Mouse (Mus musculus) heart, embryonic 14.5 days (tissue): ENCODE data around the gene Ddi2. TPM values are rescaled to one million over a fixed set of nuclear protein-coding genes. Genes with fewer than 3 reads are reported as not detected.
A peak's percentile ranks its signal among the peaks of the same experiment; 100 is the strongest.

Experiments used
- ATAC-seq: fragments of 200-750 bp; cut with Nextera tagmentation; 2 replicates; pipeline ENCODE4 v1.8.0; 2017; ENCODE audit warnings: low read depth, moderate TSS enrichment; ENCODE audit not compliant: insufficient number of reproducible peaks, insufficient read depth, low FRiP score
- H3K27ac ChIP-seq, 2 experiments: fragments of 200-500 bp in 1 of 2; fragments of 300-500 bp in 1 of 2; sonication (generic) in 1 of 2; replicated peaks in 1 of 2; 2 replicates each; pipeline ENCODE4 v1.5.1; 2012 to 2014; ENCODE audit warnings: low read depth in 2 of 2, low read length in 2 of 2, control low read depth in 1 of 2, mild to moderate bottlenecking in 1 of 2, mixed read lengths in 1 of 2; ENCODE audit not compliant: control insufficient read depth in 1 of 2, insufficient read depth in 1 of 2
- H3K27me3 ChIP-seq: fragments of 300-500 bp; sonication (generic); 2 replicates; pipeline ENCODE4 v1.6.1; 2014; ENCODE audit warnings: mild to moderate bottlenecking, low read length, control low read depth; ENCODE audit not compliant: control insufficient read depth, insufficient read depth
- H3K36me3 ChIP-seq: fragments of 300-500 bp; sonication (generic); 2 replicates; pipeline ENCODE4 v1.6.1; 2014; ENCODE audit warnings: mild to moderate bottlenecking, control low read depth, low read length, mixed read lengths; ENCODE audit not compliant: control insufficient read depth, insufficient read depth
- H3K4me1 ChIP-seq, 2 experiments: fragments of 200-500 bp in 1 of 2; fragments of 300-500 bp in 1 of 2; sonication (generic) in 1 of 2; 2 replicates each; pipeline ENCODE4 v1.6.1; 2012 to 2014; ENCODE audit warnings: low read length in 2 of 2, control low read depth in 1 of 2, mixed read lengths in 1 of 2; ENCODE audit not compliant: control insufficient read depth in 2 of 2, insufficient read depth in 2 of 2
- H3K4me2 ChIP-seq: fragments of 300-500 bp; sonication (generic); 2 replicates; pipeline ENCODE4 v1.6.1; 2014; ENCODE audit warnings: mild to moderate bottlenecking, low read length
- H3K4me3 ChIP-seq, 2 experiments: fragments of 200-500 bp in 1 of 2; fragments of 300-500 bp in 1 of 2; sonication (generic) in 1 of 2; 2 replicates each; pipeline ENCODE4 v1.5.1; 2012 to 2014; ENCODE audit warnings: low read length in 2 of 2, mild to moderate bottlenecking in 2 of 2, control low read depth in 1 of 2, low read depth in 1 of 2, moderate library complexity in 1 of 2; ENCODE audit not compliant: control insufficient read depth in 1 of 2, insufficient read depth in 1 of 2
- H3K9ac ChIP-seq: fragments of 300-500 bp; sonication (generic); 2 replicates; pipeline ENCODE4 v1.6.1; 2014; ENCODE audit warnings: mild to moderate bottlenecking, low read length
- H3K9me3 ChIP-seq: fragments of 300-500 bp; sonication (generic); 2 replicates; pipeline ENCODE4 v1.6.1; 2016; ENCODE audit warnings: low read length, control low read depth; ENCODE audit not compliant: control insufficient read depth
- WGBS: fragments of 180-500 bp; shearing (Covaris S2); extraction: QIAGEN DNeasy Blood & Tissue Kit; methylation state at CpG from one replicate; pipeline ENCODE4 v1.1.7; 2014; 5-methylcytosine and 5-hydroxymethylcytosine counted together
- polyA plus RNA-seq: library from polyadenylated mRNA; unstranded; fragments of >200 nt; fragmentation: Nextera tagmentation; extraction: Ambion mirVana; gene quantifications from 2 replicates; pipeline ENCODE4 v1.2.1, GENCODE M21; 2014

Gene Ddi2
- polyA plus RNA-seq, 1 experiment from 2014 or later, result 12.0 TPM

GRCm38 (mm10) chr4:141729266-141729665 lies 6.0 kb upstream of the Ddi2 start:
- no peak for ATAC-seq
- Histone ChIP-seq H3K27me3 (no peaks in the 10 kb centered on the region), H3K4me3 (no peak overlapping the region), H3K9me3 (no peaks in the 10 kb centered on the region), H3K36me3 (no peaks in the 10 kb centered on the region), H3K9ac (no peak overlapping the region), H3K4me1 (no peaks in the 10 kb centered on the region; a peak in 1 of 4 replicates), H3K4me2 (no peak overlapping the region), H3K27ac (no peak overlapping the region)
- WGBS, result 80% methylated on average over 3 of the region's 3 CpGs

DNA sequence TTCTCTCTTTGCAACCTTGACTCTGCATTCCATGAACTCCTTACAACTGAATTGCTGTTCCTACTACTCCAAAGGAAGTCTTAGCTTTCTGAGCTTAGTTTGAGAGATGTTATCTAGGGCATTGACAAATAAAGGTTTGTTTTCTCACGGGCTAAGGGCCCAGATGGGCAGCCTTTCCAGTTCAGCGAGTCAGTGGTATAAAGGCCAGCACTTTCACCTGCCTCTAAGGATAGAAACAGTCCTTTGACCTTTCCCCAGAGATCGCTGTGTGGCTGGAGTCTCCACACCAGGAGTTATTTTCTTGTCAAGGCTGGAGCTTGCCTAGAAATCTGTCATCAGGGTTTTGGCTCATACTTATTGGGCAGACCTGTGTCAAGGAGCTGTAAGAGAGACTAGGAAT lies 2.5 kb upstream of the Ddi2 start:
- no peaks in the 10 kb centered on the region for H3K9me3 ChIP-seq
- H3K27ac ChIP-seq, result no peak overlapping the region
- no peak overlapping the region for H3K9ac ChIP-seq
- H3K4me2 ChIP-seq, result no peak overlapping the region
- H3K4me1 ChIP-seq, result peaks cover 7 to 22% of the 10 kb centered on the region in 2 experiments
- no peaks in the 10 kb centered on the region for H3K27me3 ChIP-seq
- whole genome bisulfite sequencing, result 46% methylated on average over 3 of the region's 3 CpGs
- ATAC-seq, result no peak
- no peaks in the 10 kb centered on the region for H3K36me3 ChIP-seq
- H3K4me3 ChIP-seq, result no peak overlapping the region

GRCm38 (mm10) chr4:141725277-141725676 lies 2.1 kb upstream of the Ddi2 start:
- no peak overlapping the region for H3K9ac ChIP-seq
- no peak overlapping the region for H3K4me3 ChIP-seq
- peaks cover 3% of the 10 kb centered on the region; the same call in 1 of the 2 replicates for H3K36me3 ChIP-seq
- H3K4me2 ChIP-seq, result no peak overlapping the region
- ATAC-seq, result no peak
- H3K4me1 ChIP-seq, result peaks cover 7 to 26% of the 10 kb centered on the region in 2 experiments
- 0 out of 2 replicates have a peak, but pooled peaks cover 1% of the 10 kb centered on the region for H3K9me3 ChIP-seq
- no peaks in the 10 kb centered on the region for H3K27me3 ChIP-seq
- H3K27ac ChIP-seq, result no peak overlapping the region
- 72% methylated on average over 5 of the region's 5 CpGs for WGBS

- no peak overlapping the region for H3K27ac ChIP-seq
- peaks cover 9% of the 10 kb centered on the region; the same call in 1 of the 2 replicates for H3K36me3 ChIP-seq
- H3K4me2 ChIP-seq, result no peak overlapping the region
- WGBS, result 63% methylated on average over 11 of the region's 11 CpGs
- peaks cover 7 to 26% of the 10 kb centered on the region in 2 experiments for H3K4me1 ChIP-seq
- 0 out of 2 replicates have a peak, but pooled peaks cover 3% of the 10 kb centered on the region for H3K9me3 ChIP-seq
- H3K4me3 ChIP-seq, result no peak overlapping the region
- no peaks in the 10 kb centered on the region for H3K27me3 ChIP-seq
- H3K9ac ChIP-seq, result no peak overlapping the region
- ATAC-seq, result no peak
Measured at GRCm38 (mm10) chr4:141724594-141724993, 1.4 kb upstream of the Ddi2 start.

DNA sequence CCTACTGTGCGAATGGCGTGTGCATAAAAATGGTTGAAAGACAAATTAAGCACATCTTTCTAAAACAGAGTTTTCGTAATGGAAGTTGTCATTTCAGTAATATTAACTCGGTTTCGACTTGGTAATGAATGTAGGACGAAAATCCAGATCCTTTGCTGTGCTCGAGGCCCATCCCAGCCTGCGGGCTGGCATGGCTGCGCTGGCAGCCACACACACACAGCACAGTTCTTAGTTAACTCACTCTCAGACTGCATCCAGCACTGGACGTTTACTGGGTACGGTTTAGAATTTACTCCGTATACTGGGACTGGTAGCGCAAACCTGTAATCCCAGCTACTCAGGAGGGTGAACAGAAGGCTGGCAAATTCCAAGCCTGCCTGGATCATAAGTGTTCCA lies 452 bp upstream of the Ddi2 start:
- peak overlapping the region; percentile 2 to 96; a peak in 2 of 4 replicates for H3K27ac ChIP-seq
- peak overlapping the region; percentile 89 for H3K4me2 ChIP-seq
- H3K27me3 ChIP-seq, result no peaks in the 10 kb centered on the region
- 0 out of 2 replicates have a peak, but pooled peaks cover 3% of the 10 kb centered on the region for H3K9me3 ChIP-seq
- peaks cover 9% of the 10 kb centered on the region; the same call in 1 of the 2 replicates for H3K36me3 ChIP-seq
- peak overlapping the region; percentile 99 for H3K9ac ChIP-seq
- 12% methylated on average over 13 of the region's 13 CpGs for WGBS
- no peak; the same call in 1 of the 2 replicates for ATAC-seq
- peaks cover 7 to 28% of the 10 kb centered on the region in 2 experiments for H3K4me1 ChIP-seq
- peak overlapping the region; percentile 95 for H3K4me3 ChIP-seq

DNA sequence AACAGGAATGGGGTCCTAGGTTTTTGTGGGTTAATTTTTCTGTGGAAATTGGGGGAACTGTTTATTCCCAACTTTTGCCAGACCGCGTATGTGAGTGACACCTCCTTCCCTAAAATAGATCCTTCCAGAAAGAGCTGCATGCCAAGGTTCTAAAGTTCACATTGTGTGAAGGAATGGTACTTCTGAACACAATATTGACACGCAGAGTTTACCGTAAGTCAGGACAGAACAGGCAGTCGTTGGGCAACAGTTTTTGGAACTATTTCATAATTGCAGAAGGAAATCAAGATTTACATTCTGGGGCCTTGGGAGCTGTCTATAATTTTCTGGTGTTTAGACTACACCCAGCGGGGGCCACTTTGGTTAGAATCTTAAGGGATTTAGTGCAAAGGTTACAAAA lies 1.3 kb downstream of the Ddi2 start:
- Histone ChIP-seq H3K4me1 (peaks cover 7 to 28% of the 10 kb centered on the region in 2 experiments), H3K4me2 (peak overlapping the region; percentile 89), H3K9me3 (0 out of 2 replicates have a peak, but pooled peaks cover 3% of the 10 kb centered on the region), H3K27ac (peak overlapping the region; percentile 18 to 96; a peak in 2 of 4 replicates), H3K4me3 (peak overlapping the region; percentile 95; a peak in 3 of 4 replicates), H3K36me3 (peaks cover 10% of the 10 kb centered on the region), H3K27me3 (no peaks in the 10 kb centered on the region), H3K9ac (peak overlapping the region; percentile 99)
- no peak for ATAC-seq
- 44% methylated on average over 6 of the region's 6 CpGs for whole genome bisulfite sequencing

DNA sequence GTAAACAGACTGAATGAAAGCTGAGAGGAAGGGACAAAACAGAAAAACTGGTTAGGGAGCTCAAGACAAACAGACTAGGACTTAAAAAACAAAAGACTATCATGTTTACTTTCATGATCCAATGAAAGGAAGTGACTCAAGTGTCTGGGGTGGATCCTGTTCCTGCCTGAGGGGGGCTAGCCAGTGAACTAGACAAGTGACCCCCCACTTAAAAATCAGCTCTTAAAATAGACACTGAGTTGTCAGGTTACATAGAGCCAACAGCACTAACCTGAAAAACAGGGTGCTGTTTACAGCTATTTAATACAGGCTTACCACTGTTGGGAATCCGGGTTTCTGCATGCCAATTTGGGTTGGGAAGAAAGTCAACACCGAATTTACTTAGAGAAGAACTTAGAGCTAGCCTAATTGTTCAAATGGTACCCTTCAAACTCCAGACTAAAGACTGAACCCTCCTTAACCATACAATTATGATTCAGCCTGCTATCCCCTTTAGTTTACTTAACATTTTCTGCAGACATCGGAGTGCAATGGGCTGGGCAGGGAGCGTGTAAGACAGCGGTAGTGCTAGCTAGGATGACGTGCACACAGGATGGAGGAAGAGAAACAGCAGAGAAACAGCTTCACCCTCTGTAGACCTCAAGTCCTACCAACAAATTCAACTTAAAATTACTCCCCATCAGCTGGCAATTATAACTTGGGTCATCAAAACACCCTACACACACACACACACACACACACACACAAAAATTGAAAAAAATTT lies 2.3 kb downstream of the Ddi2 start:
- H3K36me3 ChIP-seq, result peaks cover 15% of the 10 kb centered on the region
- no peaks in the 10 kb centered on the region for H3K27me3 ChIP-seq
- WGBS, result 55% methylated on average over 6 of the region's 6 CpGs
- H3K9ac ChIP-seq, result peak overlapping the region; percentile 99; the same call in 1 of the 2 replicates
- peaks cover 7 to 33% of the 10 kb centered on the region in 2 experiments for H3K4me1 ChIP-seq
- H3K4me3 ChIP-seq, result peak overlapping the region in 1 of 2 experiments; percentile 95; a peak in 1 of 4 replicates
- ATAC-seq, result no peak
- H3K27ac ChIP-seq, result peak overlapping the region; percentile 51 to 65; a peak in 3 of 4 replicates
- 0 out of 2 replicates have a peak, but pooled peaks cover 3% of the 10 kb centered on the region for H3K9me3 ChIP-seq
- peak overlapping the region; percentile 89 for H3K4me2 ChIP-seq
